Mouse (Mus musculus) ES-Bruce4 (cell line): Measurements from ENCODE around the gene B3galnt2. TPM values are rescaled to one million over a fixed set of nuclear protein-coding genes. Genes with fewer than 3 reads are reported as not detected.

Experiments used
- H3K27ac ChIP-seq: 2 replicates; pipeline ENCODE4 v1.5.1; 2012; ENCODE audit warnings: low read length, inconsistent platforms; ENCODE audit not compliant: insufficient read depth
- H3K27me3 ChIP-seq: 2 replicates; pipeline ENCODE4 v1.6.1; 2012; ENCODE audit warnings: mild to moderate bottlenecking, low read length, inconsistent platforms; ENCODE audit not compliant: control insufficient read depth, poor library complexity, insufficient read depth, severe bottlenecking
- H3K36me3 ChIP-seq: 2 replicates; pipeline ENCODE4 v1.6.1; 2012; ENCODE audit warnings: inconsistent platforms, mild to moderate bottlenecking, low read length, moderate library complexity; ENCODE audit not compliant: control insufficient read depth, poor library complexity, insufficient read depth, severe bottlenecking
- H3K4me1 ChIP-seq: one replicate; pipeline ENCODE4 v1.8.1; 2011; ENCODE audit warnings: low read length; ENCODE audit not compliant: control insufficient read depth, insufficient read depth
- H3K4me3 ChIP-seq: 2 replicates; pipeline ENCODE4 v1.5.1; 2011; ENCODE audit warnings: low read depth, mild to moderate bottlenecking, low read length
- H3K9ac ChIP-seq: 2 replicates; pipeline ENCODE4 v1.6.1; 2012; ENCODE audit warnings: low read depth, mild to moderate bottlenecking, inconsistent platforms; ENCODE audit not compliant: poor library complexity, severe bottlenecking
- H3K9me3 ChIP-seq: replicated peaks from 2 replicates; pipeline ENCODE4 v1.6.1; 2012; ENCODE audit warnings: mild to moderate bottlenecking, low read length, inconsistent platforms; ENCODE audit not compliant: control insufficient read depth, poor library complexity, insufficient read depth, severe bottlenecking
- CTCF ChIP-seq: IDR thresholded peaks from one replicate; pipeline ENCODE4 v1.8.1; 2011; ENCODE audit warnings: low read depth, low read length
- EP300 ChIP-seq: IDR thresholded peaks from 2 replicates; pipeline ENCODE4 v1.6.1; 2011; ENCODE audit warnings: low read depth, low read length; ENCODE audit not compliant: insufficient read depth
- POLR2A ChIP-seq: IDR thresholded peaks from one replicate; pipeline ENCODE4 v1.8.1; 2011; ENCODE audit warnings: low read length; ENCODE audit not compliant: insufficient read depth
- polyA plus RNA-seq: library from polyadenylated mRNA; stranded (reverse); fragments of >200 nt; gene quantifications from 2 replicates; pipeline ENCODE4 v1.2.4, GENCODE M21; 2011; ENCODE audit warnings: low read depth; ENCODE audit not compliant: missing spikeins, insufficient read depth, insufficient read length

The B3galnt2 gene
- polyA plus RNA-seq, 1 experiment: 46.2 TPM

DNA sequence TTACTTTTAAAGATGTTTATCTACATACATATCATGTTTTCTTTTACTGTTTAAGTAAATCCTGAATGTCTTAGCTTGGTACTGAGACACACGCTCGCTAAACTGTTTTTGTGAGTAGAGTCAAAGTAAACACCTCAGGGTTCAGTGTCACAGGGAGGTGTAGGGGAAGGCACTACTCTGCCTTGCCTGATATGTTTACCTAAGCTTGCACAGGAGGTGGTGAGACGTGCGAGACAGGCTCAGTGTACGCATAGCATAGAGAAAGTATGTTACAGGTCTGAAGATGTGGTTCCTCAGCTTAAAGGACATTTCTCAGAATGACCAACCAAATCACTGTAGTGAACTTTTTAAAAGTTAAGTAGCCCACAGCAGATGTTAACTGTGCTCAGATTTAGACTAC is 43.2 kb downstream of the B3galnt2 start:
- H3K27ac ChIP-seq: no peak overlapping the region
- H3K4me3 ChIP-seq: no peak overlapping the region
- no peaks in the 10 kb centered on the region for H3K9me3 ChIP-seq
- TF ChIP-seq POLR2A (no peak), CTCF (no peak), EP300 (no peak)
- H3K9ac ChIP-seq: no peak overlapping the region
- peaks cover 57% of the 10 kb centered on the region for H3K36me3 ChIP-seq
- no peaks in the 10 kb centered on the region for H3K27me3 ChIP-seq
- H3K4me1 ChIP-seq: no peaks in the 10 kb centered on the region

DNA sequence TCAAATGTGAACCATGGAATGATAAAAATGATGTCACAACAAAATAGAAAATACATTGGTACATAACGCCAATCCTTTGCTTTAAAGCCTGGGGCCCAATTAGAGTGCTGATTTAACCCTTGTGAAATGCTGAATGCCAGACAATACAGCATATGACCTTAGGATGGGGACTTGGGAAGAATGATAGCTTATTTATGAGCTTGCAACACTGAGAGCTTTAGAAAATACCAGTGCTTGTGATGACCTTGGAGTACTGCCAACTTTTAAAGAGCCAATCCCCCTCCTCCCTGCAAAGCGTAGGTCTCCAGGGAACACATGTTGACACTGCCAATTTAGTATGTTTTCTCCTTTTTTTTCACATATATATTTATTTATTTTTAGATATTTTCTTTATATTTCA is 48.4 kb downstream of the B3galnt2 start:
- Histone ChIP-seq H3K9ac (no peak overlapping the region), H3K27me3 (no peaks in the 10 kb centered on the region), H3K27ac (no peak overlapping the region), H3K9me3 (no peaks in the 10 kb centered on the region), H3K4me3 (no peak overlapping the region), H3K4me1 (no peaks in the 10 kb centered on the region), H3K36me3 (peaks cover 49% of the 10 kb centered on the region)
- TF ChIP-seq EP300 (no peak), CTCF (no peak), POLR2A (no peak)

DNA sequence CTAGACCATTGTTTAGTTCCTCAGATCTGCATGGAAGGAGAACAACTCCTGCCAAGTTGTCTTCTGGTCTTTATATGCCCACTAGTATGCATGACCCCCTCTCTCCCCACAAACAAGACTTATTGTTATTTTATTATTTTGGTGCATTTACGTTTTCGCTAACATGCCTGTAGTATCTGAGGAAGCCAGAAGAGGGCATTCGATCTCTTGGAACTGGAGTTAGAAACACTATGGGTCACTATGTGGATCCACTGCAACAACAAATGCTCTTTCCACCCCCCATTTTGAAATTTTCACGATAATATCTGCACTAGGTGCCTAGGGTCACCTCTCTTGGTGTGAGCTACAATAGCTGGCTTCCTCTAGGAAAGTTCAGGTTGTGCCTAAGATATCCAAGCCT is 49.8 kb downstream of the B3galnt2 start:
- TF ChIP-seq EP300: no peak
- TF ChIP-seq CTCF: no peak
- TF ChIP-seq POLR2A: no peak
- H3K36me3 ChIP-seq: peaks cover 39% of the 10 kb centered on the region

DNA sequence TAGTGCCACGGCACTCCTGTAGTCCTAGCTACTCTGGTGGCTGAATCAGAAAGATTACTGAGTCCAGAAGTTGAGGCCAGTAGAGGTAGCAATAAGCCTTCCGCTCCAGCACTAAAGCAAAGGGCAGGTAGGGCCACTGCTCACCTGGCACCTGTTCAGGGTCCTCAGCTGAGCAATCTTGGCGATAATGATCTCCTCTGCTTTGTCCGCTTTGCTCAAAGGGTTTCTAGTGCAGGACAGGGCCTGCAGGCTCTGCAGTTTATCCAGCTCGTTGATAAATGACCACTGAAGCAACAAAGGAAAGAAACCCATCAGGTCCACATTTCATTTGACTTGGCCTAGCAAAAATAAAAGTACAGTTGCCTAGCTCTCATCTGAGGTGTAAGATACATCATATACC is 50.7 kb downstream of the B3galnt2 start:
- H3K9ac ChIP-seq: no peak overlapping the region
- no peaks in the 10 kb centered on the region for H3K4me1 ChIP-seq
- H3K4me3 ChIP-seq: no peak overlapping the region
- no peak overlapping the region for H3K27ac ChIP-seq
- H3K9me3 ChIP-seq: no peaks in the 10 kb centered on the region
- TF ChIP-seq POLR2A (no peak), EP300 (no peak), CTCF (no peak)
- H3K27me3 ChIP-seq: no peaks in the 10 kb centered on the region
- H3K36me3 ChIP-seq: peaks cover 34% of the 10 kb centered on the region

More for the DNA sequence above, 49.8 kb downstream of the B3galnt2 start:
- H3K9ac ChIP-seq: no peak overlapping the region
- H3K4me1 ChIP-seq: no peaks in the 10 kb centered on the region
- no peaks in the 10 kb centered on the region for H3K9me3 ChIP-seq
- no peaks in the 10 kb centered on the region for H3K27me3 ChIP-seq
- no peak overlapping the region for H3K27ac ChIP-seq
- no peak overlapping the region for H3K4me3 ChIP-seq

DNA sequence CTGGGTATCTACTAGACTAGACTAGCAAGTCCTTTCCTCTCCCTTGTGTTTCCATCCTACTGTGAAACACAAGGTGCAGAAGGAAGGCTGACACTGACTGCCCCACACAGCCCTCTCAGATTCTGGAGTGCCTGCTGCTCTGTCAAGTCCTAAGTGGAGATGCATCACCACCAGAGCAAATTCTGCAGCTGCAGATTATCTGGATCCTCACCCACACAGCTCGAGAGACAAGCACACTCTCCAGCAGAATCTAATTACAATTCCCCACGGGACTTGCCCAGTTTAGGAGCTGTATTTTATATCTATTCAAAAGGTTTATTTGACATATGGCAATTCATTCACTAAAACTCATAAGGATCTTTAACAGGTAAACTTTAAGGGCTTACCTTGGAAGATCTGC is 51.8 kb downstream of the B3galnt2 start:
- Histone ChIP-seq H3K4me3 (no peak overlapping the region), H3K27ac (no peak overlapping the region), H3K27me3 (no peaks in the 10 kb centered on the region), H3K36me3 (peaks cover 27% of the 10 kb centered on the region), H3K4me1 (no peaks in the 10 kb centered on the region), H3K9me3 (no peaks in the 10 kb centered on the region), H3K9ac (no peak overlapping the region)
- no peak for TF ChIP-seq EP300
- TF ChIP-seq CTCF: no peak
- no peak for TF ChIP-seq POLR2A

DNA sequence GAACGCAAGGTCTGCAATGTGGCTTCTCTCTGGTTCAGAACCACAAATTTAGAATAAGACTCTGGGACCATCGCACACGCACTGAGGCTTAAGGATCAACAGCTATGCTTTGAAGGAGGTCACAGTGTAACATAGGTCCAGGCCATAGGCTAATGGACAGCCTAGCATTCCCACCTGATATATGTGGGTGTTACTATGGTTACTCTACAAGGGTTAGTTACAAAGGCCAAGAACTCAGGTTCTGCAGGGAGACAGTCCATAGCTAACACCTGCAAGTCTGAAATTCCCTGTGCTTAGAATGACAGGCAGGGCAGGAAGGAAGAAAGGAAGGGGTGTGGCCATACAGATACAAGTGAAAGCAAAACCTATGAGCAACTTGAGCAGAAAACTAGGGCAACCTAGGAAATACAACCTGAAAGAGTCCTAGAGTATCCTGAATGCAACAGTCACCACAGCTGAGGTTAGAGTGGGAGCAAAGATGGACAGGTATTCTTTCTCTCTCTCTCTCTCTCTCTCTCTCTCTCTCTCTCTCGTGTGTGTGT is 57.3 kb downstream of the B3galnt2 start:
- Histone ChIP-seq H3K4me3 (no peak overlapping the region), H3K36me3 (peaks cover 13% of the 10 kb centered on the region; the same call in 1 of the 2 replicates), H3K9ac (no peak overlapping the region), H3K27ac (no peak overlapping the region), H3K9me3 (no peaks in the 10 kb centered on the region), H3K27me3 (no peaks in the 10 kb centered on the region), H3K4me1 (no peaks in the 10 kb centered on the region)
- TF ChIP-seq POLR2A (no peak), CTCF (no peak), EP300 (no peak)
